In genomic region chr6:113608871-113609270, GRCm38 (mm10) we compare ENCODE assay signal across 34 mouse cellular contexts. TPM values are rescaled to one million over a fixed set of nuclear protein-coding genes. Genes with fewer than 3 reads are reported as not detected.
DNase-seq lines count a peak whose midpoint lies in the region; TF ChIP-seq lines count a peak whose summit lies in the region.
"Had no signal": no experiment of that assay in that cellular context is flagged by ENCODE, and none has a peak within 500 bp of the region (broad histone marks: within the 10 kb centered on the region; RNA-seq: fewer than 3 reads in every experiment).

No protein-coding gene starts in this region.

- WGBS in lung, adult 2 months, result 73% methylated on average over 6 of the region's 6 CpGs

- peaks cover 5% of the 10 kb centered on the region; the same call in 1 of the 2 replicates for H3K4me1 ChIP-seq in lung, adult 2 months (ENCODE audit: control insufficient read depth, insufficient read depth, low read length)

- TF ChIP-seq CTCF in layer of hippocampus, adult 2 months (conservative IDR thresholded peaks at IDR 0.05), result no peak
- no peak for TF ChIP-seq CTCF in lung, adult 2 months (IDR thresholded peaks at IDR 0.05; ENCODE audit: insufficient read depth, low read length)

- DNase-seq in adrenal gland, adult (ENCODE audit: inconsistent age in 2 of 2, low spot score in 1 of 2), result peak; percentile 36 to 80
- no peak for DNase-seq in adrenal gland, postnatal 4 days (ENCODE audit: low spot score in 2 of 2)
- DNase-seq in layer of hippocampus, adult 2 months (ENCODE audit: low spot score in 2 of 2), result no peak
- DNase-seq in layer of hippocampus, adult 18-20 months (ENCODE audit: low spot score in 2 of 2), result no peak
- peak; percentile 31 for DNase-seq in adrenal gland, postnatal 25 days
- peak; percentile 25 for DNase-seq in yolk sac, embryonic 10.5 days (ENCODE audit: low spot score)
- no peak for DNase-seq in lung, postnatal 4 days
- no peak for DNase-seq in lung, adult 2 months
- DNase-seq: cerebellum, adult 11 months; cerebellum, adult 9-10 months; cerebellum, postnatal 36 days; embryo, embryonic 11 days; gastrocnemius, adult 2 months; gastrocnemius, postnatal 36 days; heart, adult 18-20 months; heart, postnatal 36 days; lung, embryonic 14.5 days; lung, postnatal 14 days; right cerebral cortex, postnatal 25 days; thymus, postnatal 14 days had no signal

- no peak overlapping the region for H3K4me3 ChIP-seq in layer of hippocampus, adult 2 months
- H3K4me3 ChIP-seq in lung, adult 2 months (replicated peaks; ENCODE audit: extremely low read depth, low read depth, low read length), result no peak overlapping the region
- H3K4me3 ChIP-seq: embryonic facial prominence, embryonic 12.5 days; gastrocnemius, adult 2 months; kidney, embryonic 15.5 days; midbrain, embryonic 10.5 days; midbrain, embryonic 15.5 days; neural tube, embryonic 15.5 days; stomach, embryonic 15.5 days had no signal

- no peak for TF ChIP-seq POLR2A in lung, adult 2 months (IDR thresholded peaks at IDR 0.05; ENCODE audit: borderline replicate concordance, extremely low read depth, low read depth, low read length)

- H3K27ac ChIP-seq in layer of hippocampus, adult 2 months, result peak overlapping the region; percentile 88
- H3K27ac ChIP-seq: embryonic facial prominence, embryonic 12.5 days; gastrocnemius, adult 2 months; hindbrain, embryonic 14.5 days; kidney, embryonic 15.5 days; liver, embryonic 14.5 days; midbrain, embryonic 10.5 days; midbrain, embryonic 15.5 days; neural tube, embryonic 15.5 days; stomach, embryonic 15.5 days had no signal

RNA-seq across cellular contexts. Expression of gene Brk1, which starts 4.3 kb away (rescaled TPM):
- total RNA-seq in adrenal gland, postnatal 4 days (2021), result 100 to 1,000 TPM; 194 to 195 TPM
- total RNA-seq in layer of hippocampus, adult 2 months (2021), result 100 to 1,000 TPM; 211 to 234 TPM
- 100 to 1,000 TPM; 221 to 222 TPM for total RNA-seq in layer of hippocampus, adult 18-20 months (2021)
- total RNA-seq in adrenal gland, postnatal 25 days (2021), result 175 and 224 TPM in 2 replicates
- polyA plus RNA-seq in lung, adult 2 months (2012; rRNA removed), result 101 and 184 TPM in 2 replicates

RNA-seq across cellular contexts. Expression of gene Fancd2os, which starts 8.4 kb away (rescaled TPM):
- under 1 TPM; 0.37 to 0.67 TPM for total RNA-seq in adrenal gland, postnatal 4 days (2021)
- total RNA-seq in layer of hippocampus, adult 2 months (2021), result under 1 TPM; 0.33 to 0.86 TPM
- total RNA-seq in layer of hippocampus, adult 18-20 months (2021), result under 1 TPM; 0.27 to 0.41 TPM
- 0.70 TPM in 1 of 2 replicates, not detected in the other for total RNA-seq in adrenal gland, postnatal 25 days (2021)
- polyA plus RNA-seq in lung, adult 2 months (2012; rRNA removed), result not detected in 2 replicates
- total RNA-seq: CH12.LX; gastrocnemius, adult 2 months; gastrocnemius, postnatal 36 days; heart, adult 18-20 months; heart, postnatal 36 days; megakaryocyte progenitor cell, adult 5-6 weeks had no signal
- polyA plus RNA-seq: activated CD4-positive, CD25-positive, alpha-beta regulatory T cell, adult 4 months; forebrain, embryonic 14.5 days; hindbrain, embryonic 14.5 days; inflammation-experienced regulatory T-cells, adult 6 months; large intestine, adult 2 months; neural tube, embryonic 15.5 days had no signal

RNA-seq across cellular contexts. Expression of gene Vhl, which starts 14.9 kb away (rescaled TPM):
- total RNA-seq in adrenal gland, postnatal 4 days (2021), result 10 to 100 TPM; 32.5 to 34.3 TPM
- total RNA-seq in layer of hippocampus, adult 2 months (2021), result 10 to 100 TPM; 44.3 to 44.9 TPM
- 10 to 100 TPM; 44.3 to 48.5 TPM for total RNA-seq in layer of hippocampus, adult 18-20 months (2021)
- 31.6 and 32.6 TPM in 2 replicates for total RNA-seq in adrenal gland, postnatal 25 days (2021)
- 16.5 and 25.9 TPM in 2 replicates for polyA plus RNA-seq in lung, adult 2 months (2012; rRNA removed)

RNA-seq across cellular contexts. Expression of gene Irak2, which starts 29.4 kb away (rescaled TPM):
- total RNA-seq in adrenal gland, postnatal 4 days (2021), result 10 to 100 TPM; 12.5 to 13.2 TPM
- 10 to 100 TPM; 16.6 to 18.8 TPM for total RNA-seq in layer of hippocampus, adult 2 months (2021)
- 10 to 100 TPM; 21.1 to 27.2 TPM for total RNA-seq in layer of hippocampus, adult 18-20 months (2021)
- 13.8 and 17.1 TPM in 2 replicates for total RNA-seq in adrenal gland, postnatal 25 days (2021)
- 48.8 and 53.8 TPM in 2 replicates for polyA plus RNA-seq in lung, adult 2 months (2012; rRNA removed)

Comparison
In these comparisons a context has a peak if more than half of its experiments do, and no peak if none do; other contexts are left out.
1. DNase-seq: peak in adrenal gland, adult (2 of 2), adrenal gland, postnatal 25 days (single experiment) and yolk sac, embryonic 10.5 days (single experiment); none in adrenal gland, postnatal 4 days (0 of 2), layer of hippocampus, adult 2 months (0 of 2), layer of hippocampus, adult 18-20 months (0 of 2), lung, postnatal 4 days (0 of 2) and lung, adult 2 months (single experiment).